Mouse (Mus musculus) olfactory bulb, adult 2 months (tissue): ENCODE results near the gene Aebp2.

Source experiments
- CTCF ChIP-seq: fragments of 200-500 bp; IDR thresholded peaks from 2 replicates; pipeline ENCODE4 v1.5.1; 2012; ENCODE audit warnings: low read depth, mild to moderate bottlenecking, low read length, moderate library complexity; ENCODE audit not compliant: insufficient read depth
- POLR2A ChIP-seq: fragments of 200-500 bp; IDR thresholded peaks from 2 replicates; pipeline ENCODE4 v1.6.1; 2012; ENCODE audit warnings: mild to moderate bottlenecking, low read depth, low read length, moderate library complexity; ENCODE audit not compliant: insufficient read depth

DNA sequence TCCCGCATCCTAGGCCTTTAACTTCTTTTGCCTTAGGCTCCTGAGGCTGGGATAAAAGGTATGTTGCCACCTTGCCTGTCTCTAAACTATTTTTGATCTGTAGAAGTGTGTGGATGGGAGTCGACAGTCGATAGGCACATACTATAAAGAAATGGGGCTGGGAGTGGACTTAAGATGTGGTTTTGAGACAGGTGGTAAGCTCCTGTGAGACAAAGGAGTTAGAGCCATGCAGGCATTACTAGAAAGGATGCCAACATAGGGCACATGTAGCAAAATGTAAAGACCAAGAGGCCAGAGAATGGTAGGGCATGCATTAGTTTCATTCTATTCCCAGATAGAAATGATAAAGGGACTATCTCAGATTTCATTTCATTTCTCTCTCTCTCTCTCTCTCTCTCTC is 34.5 kb downstream of the Aebp2 start:
- TF ChIP-seq CTCF, result no peak
- TF ChIP-seq POLR2A, result no peak
